Mouse (Mus musculus): ENCODE data around the gene Hinfp. TPM values are rescaled to one million over a fixed set of nuclear protein-coding genes. Genes with fewer than 3 reads are reported as not detected.
"Not testable (repeated sequence)": the region's sequence is repeated elsewhere in the genome, so short reads cannot be mapped to it uniquely, and the experiment has no call there.

Gene Hinfp
- 1 to 10 TPM; 4.5 to 9.6 (median 7.2) TPM for total RNA-seq (2022)

DNA sequence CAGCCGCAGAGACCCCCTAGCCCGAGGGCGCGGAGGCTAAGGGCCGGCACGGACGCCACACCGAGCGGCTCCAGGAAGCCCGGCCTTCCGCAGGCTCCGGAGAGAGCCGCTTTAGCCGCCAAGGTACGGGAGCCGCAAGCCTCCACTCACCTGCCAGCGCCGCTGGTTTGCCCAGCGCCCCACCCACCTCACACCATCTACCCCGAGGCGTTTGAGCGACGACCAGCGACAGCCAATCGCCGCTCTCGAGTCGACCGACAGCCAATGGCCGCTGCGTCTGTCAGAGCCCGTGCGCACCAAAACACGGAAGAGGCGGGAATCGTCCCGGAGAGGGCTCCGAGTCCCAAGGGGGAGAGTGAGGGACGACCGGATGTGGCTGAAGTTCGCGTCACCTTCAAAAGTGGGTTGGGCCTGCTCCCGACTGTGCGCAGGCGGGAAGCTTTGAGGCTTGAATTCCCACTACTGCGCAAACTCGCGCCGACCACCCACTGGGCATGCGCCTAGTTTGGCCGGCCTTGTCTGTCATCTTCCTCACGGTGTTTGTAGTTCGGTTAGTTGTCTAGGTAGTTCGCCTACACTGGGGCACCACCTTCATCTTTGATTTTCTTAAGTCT lies at the start of gene Hinfp:
TSS of gene Hinfp (minus strand) at position 206 of the 614 bp plus-strand sequence.
- DNase-seq (ENCODE audit: low spot score in 2 of 2), result peak; percentile 95 to 98

DNA sequence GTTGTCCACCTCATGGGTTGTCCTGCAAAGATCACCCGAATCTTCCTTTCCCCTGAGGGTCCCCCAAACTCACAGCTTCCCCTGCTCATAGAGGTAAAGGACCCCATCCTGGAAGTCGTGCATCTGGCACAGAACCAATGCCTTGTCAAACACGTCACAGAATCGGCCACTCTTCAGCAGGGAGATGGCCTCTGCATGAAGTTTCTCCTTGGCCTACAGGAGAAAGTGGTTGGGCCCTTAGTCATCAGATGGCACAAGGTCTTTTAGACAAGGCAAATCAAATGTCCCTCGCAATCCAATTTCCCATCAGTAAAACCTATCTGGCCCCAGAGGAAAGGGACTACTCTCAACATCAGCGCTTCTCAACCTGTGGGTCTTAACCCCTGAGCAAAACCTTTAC lies 47.7 kb upstream of the Hinfp start:
- DNase-seq (ENCODE audit: low spot score in 2 of 2), result no peak

DNA sequence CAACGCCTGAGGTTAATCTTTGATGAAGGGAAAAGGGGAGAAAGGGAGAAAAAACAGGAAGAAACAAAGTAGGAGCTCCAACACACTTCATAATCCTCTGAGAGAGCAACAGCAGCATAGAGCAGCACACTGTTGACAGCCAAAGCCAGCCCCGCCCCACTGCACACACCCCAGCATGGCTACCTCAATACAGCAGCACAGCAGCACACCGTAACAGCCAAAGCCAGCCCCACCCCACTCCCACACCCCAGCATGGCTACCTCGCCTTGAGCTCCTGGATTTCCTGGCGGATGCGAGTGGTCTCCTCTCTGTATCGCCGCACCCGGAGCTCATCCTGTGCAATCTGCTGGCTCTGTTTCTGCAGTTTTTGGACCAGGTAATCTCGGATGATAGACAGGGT lies 46.9 kb upstream of the Hinfp start:
- no peak for DNase-seq (ENCODE audit: low spot score in 2 of 2)

DNA sequence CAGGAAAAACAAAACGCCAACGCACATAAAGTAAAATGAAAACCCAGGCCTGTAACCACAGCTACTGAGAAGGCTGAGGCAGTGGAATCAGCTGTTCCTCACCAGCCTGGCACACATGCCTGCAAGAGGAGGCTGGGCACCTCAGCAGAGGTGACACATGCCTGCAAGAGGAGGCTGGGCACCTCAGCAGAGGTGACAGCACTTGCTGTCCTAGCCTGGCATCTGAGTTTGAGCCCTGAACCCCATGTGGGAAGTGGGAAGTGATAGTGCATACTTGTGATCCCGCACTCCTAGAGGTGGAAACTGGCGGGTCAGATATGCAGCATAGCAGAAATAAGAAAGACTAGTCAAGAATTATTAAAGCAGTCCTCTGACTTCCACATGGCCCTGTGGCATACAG lies 45.9 kb upstream of the Hinfp start:
- DNase-seq (ENCODE audit: low spot score in 2 of 2), result no peak

DNA sequence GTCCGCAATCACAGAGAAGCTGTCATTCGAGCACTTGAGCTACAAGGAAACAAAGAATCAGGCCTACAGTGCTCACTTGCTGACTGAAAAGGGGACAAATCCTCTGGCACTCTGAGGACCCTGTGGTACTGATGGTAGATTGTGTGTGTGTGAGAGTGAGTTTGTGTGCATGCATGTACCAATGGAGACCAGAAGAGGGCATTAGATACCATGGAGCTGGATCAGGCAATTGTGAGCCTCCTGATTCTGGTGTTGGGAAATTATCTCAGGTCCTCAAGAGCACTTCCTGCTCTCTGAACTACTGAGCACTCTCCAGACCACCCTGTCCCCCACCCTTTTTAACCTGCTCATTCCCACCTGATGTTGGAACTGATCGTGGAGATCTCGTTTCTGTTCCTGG lies 43.1 kb upstream of the Hinfp start:
- no peak for DNase-seq (ENCODE audit: low spot score in 2 of 2)

DNA sequence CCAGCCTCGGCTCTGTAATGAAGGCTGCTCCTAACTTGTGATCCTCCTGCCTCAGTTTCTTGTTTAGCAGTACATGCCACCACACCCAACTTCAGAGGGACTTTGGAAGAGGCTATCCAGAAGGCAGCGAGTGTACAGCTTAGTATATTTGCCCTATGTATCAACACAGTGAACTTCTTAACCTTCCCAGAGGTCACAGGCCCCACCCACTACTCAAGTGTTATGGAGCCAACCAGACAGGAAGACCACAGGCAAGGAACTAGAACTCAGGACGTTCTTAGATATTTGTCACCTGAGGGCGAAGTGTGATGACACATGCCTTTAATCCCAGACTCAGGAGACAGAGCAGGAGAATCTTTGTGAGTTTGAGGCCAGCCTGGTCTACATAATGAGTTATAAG lies 42.1 kb upstream of the Hinfp start:
- DNase-seq (ENCODE audit: low spot score in 2 of 2), result no peak

DNA sequence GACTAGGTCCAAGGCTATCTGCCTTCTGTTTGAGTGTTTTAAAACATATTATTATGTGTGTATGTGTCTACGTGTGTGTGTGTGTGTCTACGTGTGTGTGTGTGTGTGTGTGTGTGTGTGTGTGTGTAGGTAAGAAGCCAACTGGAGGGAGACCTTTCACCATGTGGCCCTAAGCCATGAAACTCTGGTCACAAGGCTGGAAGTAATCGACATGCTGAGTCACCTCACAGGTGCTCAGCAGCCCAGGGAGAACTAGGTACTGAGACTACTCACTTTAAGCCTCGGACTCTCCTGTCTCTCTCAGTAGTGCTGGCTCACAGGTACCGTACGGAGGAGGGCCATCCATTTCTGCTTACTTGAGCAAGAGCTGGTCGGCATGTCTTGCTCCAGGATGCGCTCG lies 41.7 kb upstream of the Hinfp start:
- no peak for DNase-seq (ENCODE audit: low spot score in 2 of 2)

DNA sequence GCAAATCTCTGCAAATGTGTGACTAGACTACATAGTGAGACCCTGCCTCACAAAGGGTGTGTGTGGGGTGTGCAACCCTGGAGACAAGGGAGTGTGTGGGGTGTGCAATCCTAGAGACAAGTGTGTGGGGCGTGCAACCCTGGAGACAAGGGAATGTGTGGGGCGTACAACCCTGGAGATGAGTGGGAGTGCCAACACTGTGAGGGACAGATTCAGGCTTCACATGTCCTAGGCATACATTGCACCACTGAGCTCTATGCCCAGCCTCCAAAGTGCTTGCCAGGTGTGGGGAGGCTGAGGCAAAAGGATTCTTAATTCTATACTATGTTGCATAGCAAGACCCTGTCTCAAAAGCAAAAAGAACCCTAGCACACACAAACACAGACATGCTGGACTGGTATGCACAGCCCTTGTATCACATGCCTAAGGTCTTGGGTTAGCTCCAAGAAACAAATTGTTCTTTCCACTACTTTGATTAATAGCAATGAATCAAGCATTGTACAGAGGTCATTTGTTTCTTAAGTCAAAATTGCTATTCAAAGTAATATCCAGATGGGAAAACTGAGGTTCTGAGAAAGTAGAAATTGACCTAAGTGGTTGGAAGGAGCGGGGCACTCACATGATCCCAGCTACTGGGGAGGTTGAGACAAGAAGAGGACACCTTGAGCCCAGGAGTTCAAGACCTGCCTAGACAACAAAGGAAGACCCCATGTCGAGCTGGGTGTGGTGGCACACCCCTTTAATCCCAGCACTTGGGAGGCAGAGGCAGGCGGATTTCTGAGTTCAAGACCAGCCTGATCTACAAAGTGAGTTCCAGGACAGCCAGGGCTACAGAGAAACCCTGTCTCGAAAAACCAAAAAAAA lies 40.3 kb upstream of the Hinfp start:
- no peak for DNase-seq (ENCODE audit: low spot score in 2 of 2)

DNA sequence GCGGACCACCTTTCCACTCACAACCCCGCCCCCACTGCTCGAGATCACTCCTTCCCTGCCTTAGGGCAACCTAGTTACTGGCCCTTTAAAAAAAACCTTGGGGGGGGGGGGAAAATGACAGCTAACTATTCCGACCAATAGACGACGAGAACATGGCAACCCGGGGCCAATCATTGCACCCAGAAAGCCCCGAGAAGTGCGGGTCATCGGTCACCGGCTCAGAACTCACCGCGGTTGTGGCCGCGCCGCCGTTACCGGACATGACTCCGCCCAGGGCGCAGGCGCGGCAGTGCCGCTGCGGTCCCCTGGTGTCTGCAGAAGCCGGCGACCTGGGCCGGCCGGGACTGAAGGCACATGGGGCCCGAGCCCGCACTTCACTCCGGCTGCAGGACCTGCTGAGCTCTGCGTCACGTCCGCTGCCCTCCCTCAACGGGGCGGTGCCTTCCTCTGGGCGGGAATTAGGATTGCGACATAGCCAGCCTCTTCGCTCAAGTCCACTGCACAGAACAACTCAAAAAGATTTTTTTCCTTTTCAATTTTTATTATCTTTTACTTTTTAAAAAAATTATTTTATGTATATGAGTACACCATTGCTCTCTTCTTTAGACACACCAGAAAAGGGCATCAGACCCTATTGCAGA lies 38.4 kb upstream of the Hinfp start, which contains the start of gene Hmbs:
TSS of gene Hmbs (minus strand) at position 448 of the 641 bp plus-strand sequence.
- DNase-seq (ENCODE audit: low spot score in 2 of 2), result peak; percentile 82 to 84

DNA sequence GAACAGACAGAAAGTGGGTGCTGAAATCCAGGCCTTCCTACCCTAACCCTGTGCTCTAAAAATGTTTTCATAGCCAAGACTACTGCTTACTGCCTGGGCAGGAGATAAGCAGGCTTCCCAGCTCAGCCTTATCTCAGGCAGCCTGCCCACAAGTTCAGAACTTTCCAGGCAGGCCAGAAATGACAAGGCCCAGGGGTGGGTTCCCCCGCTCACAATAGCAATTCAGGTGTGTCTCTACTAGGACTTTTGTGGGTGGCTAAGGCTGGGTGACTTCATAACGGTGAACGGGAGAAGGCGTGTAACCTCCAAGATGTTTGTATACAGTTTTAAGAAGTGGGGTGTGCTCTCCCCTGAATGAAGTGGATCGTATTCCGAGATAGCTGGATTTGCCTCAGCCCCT lies 37.8 kb upstream of the Hinfp start:
- DNase-seq (ENCODE audit: low spot score in 2 of 2), result no peak

DNA sequence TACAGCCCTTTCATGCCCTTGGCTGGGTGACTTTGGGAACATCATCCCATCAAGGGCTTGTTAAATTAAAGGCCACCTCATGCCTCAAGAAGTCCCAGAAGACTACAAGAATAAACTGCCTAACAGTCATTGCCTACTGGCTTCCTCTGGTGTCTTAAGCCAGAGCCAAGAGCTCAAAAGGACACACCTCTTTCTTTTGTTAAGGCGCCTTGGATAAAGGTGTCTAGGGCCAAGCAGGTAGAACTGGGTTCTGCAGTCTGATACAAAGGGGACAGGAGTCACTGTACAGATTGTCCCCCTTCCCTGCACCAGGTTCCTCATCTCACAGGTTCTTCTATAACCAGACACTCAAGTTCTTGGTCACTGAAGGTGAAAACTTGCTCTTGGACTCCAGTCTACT lies 37.1 kb upstream of the Hinfp start:
- DNase-seq (ENCODE audit: low spot score in 2 of 2), result no peak

DNA sequence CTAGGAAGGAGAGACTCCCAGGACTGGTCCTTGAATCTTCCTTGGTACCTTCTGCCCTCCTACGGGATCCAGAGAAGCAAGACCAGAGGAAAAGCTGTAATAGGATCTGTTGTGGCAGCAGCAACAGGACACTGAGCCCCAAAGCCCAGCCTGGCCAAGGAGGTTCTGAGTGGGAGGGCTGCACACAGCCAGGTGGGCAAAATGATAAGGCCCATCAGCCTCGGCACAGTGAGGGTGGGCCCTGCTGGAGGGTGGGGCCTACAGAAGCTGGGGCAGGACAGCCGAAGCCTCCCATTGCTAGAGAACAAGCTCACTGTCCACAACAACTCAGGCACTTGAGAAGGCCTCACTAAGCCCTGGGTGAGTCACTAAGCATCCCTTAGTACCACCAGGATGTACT lies 36.7 kb upstream of the Hinfp start:
- no peak for DNase-seq (ENCODE audit: low spot score in 2 of 2)

DNA sequence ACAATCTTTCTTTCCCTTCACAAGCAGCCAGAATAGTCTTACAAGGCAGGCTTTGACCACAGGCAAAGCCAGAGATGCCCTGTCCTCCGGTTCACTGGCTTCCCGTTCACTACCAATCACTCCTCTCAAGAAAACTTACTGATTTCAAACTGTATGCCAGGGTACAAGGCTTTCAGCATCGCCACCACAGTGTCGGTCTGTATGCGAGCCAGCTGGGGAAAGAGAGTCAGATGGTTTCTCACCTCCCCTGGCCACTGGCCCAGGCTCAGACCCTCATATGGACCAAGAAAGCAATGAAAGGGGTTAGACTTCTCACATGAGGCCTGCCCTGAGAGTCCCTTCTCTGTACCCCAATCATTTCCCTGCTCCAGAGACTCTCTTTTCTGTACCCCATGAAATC lies 36.0 kb upstream of the Hinfp start:
- no peak for DNase-seq (ENCODE audit: low spot score in 2 of 2)

DNA sequence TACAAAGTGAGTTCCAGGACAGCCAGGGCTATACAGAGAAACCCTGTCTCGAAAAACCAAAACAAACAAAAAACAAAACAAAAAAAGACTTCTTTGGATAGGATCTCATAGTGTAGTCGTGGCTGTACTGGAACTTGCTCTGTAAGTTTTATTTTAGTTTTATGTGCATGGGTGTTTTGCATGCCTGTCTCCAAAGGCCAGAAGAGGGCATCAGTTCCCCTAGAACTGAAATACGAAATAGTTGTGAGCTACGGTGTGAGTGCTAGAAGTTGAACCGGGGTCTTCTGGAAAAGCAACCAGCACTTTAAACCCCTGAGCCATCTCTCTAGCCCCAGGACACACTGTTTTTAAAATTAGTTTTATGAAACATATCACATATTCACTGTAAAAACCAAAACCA lies 33.1 kb upstream of the Hinfp start:
- DNase-seq (ENCODE audit: low spot score in 2 of 2), result no peak

DNA sequence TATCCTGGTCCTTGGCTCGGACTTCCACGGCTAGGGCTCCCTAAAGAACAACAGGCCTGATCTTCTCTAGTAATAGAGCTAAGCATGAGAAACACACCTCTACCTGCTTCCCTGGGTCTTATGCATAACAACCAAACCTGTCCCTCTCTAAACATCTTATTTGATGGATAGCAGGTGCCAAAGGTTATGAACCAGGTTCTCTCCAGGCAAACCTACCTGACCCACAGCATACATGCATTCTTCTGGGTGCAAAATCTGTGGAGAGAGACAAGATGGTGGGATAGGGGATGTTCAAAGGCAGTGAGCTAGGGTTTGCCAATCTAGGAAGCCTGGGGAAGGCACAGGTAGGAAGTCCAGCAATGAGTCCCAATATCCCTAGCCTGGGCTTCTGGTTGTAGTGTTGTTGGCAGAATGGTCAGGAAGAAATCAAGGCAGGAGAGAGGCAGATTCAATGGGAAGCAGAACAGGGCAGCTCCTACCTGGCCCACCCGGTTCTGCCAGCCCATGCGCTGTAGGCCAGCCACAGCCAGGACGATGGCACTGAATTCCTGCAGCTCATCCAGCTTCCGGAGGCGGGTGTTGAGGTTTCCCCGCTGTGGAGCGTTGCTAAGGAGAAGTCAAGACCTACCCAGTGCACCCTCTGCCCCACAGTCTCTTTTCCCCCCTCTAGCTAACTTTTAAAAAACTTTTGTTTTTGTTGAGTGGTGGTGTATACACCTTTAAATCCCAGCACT lies 32.1 kb upstream of the Hinfp start:
- DNase-seq (ENCODE audit: low spot score in 2 of 2), result no peak

DNA sequence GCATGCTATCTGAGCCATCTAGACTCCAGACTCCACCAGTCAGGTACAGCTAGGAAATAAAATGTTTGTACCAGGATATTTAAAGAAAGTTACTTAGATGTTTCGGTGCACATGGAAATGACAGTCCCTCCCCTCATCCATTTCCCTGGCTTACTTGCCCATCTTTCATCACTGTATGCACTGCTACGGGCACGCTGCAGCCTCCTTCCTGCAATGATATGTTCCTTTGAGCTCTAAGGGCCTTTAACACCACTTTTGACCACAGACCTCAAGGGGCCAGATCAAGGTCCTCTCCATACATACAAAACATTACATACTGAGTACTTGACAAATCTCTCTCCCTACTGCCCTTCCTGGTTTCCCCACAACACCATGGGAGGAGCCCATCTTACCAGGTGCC lies 31.5 kb upstream of the Hinfp start:
- no peak for DNase-seq (ENCODE audit: low spot score in 2 of 2)

DNA sequence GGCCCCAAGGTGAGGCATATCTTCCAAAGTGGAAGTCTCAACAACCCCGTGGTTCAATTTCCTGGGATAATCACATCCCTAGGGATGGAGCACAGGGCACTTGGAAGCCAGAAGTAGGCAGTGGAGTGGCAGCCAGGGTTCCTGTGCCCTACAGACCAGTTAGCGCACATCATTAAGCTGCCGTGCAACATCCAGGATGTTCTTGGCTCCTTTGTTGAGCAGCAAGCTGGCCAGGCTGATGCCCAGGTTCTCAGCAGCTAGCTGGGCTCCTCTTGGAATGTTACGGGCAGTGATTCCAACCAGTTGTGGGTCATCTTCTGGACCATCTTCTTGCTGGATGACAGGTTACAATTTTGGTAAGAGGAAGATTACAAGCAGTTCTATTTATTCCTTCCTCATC lies 31.0 kb upstream of the Hinfp start:
- DNase-seq (ENCODE audit: low spot score in 2 of 2), result not testable (repeated sequence)

DNA sequence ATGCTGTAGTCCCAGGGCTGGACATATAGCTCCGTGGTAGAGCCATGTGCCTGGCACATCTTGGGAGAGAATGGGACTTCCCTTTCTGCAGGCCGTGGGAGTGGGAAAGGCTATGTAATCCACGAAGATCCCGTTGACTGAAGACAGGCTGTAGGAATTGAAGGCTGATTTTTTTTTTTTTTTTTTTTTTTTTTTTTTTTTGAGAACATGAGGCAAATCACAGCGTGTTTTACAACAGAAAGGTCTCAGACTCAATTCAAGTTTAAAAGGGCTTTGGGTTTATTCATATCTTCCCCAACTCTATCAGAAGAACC lies 30.6 kb upstream of the Hinfp start:
- DNase-seq (ENCODE audit: low spot score in 2 of 2), result no peak

DNA sequence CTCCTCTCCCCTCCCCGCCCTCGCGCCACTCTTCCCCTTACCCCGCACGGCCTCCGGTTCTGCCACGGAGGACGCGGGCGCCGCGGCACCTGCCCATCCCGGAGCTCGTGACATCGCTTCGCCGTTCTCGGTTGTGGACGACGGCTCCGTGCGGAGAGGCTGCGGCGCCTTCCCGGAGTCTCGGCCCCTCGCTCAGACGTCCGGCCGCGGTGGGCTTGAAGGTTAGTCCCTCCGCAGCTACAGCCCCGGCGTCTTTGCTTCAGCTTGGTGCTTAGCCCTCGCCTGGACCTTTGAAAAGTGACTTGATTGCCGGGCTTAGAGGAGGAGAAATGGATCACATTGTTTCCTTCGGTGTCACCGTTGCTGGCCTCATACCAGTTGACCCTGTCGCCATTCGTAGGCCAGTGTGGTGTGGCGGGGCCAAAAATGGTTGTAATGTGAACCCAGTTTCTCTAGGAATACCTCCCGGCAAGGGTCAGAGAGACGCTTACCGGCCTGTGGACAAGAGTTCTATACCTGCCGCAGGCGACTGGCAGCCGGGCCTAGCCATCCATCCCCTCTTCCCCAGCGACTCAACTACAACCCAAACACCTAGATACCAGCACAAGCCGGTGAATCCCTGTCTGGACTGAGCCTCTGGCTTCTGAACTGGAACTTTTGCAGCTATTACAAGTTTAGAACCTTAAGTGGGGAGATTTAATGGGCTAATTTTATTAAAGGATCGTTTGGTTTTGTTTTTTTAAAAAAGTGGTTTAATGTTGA lies 30.0 kb upstream of the Hinfp start:
- DNase-seq (ENCODE audit: low spot score in 2 of 2), result no peak

DNA sequence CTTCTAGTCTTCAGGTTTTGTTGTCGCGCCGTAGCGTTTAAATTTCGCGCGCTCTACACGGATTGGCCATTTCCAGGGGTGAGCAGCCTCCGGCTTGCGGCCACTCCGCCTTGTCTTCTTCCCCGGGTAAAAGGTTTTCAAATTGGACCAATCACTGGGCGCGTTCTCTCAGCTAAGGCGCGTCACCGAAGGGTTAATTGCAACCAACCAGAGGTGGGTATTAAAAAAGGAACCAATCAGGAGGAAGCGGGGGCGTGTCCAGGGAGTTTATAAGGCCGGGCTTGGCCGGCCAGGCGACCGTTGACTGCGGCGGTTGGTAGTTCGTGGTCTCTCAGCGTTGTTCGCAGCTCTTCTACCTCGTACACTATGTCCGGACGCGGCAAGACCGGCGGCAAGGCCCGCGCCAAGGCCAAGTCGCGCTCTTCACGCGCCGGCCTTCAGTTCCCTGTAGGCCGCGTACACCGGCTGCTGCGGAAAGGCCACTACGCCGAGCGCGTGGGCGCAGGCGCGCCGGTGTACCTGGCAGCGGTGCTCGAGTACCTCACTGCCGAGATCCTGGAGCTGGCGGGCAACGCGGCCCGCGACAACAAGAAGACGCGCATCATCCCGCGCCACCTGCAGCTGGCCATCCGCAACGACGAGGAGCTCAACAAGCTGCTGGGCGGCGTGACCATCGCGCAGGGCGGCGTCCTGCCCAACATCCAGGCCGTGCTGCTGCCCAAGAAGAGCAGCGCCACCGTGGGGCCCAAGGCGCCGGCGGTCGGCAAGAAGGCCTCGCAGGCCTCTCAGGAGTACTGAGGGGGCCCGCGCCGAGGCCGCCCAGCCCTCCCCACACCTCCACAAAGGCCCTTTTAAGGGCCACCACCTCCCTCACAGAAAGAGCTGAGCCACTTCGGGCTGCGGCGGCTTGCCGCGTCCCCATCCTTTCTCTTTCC lies 29.2 kb upstream of the Hinfp start, which contains the start of gene H2afx:
TSS of gene H2afx (plus strand) at position 299 of the 935 bp plus-strand sequence.
- DNase-seq (ENCODE audit: low spot score in 2 of 2), result peak; percentile 97

Data from gastrocnemius, adult 8-10 months (tissue).